Mouse (Mus musculus): ENCODE data around the gene Mucl1.
"Not testable (repeated sequence)": the region's sequence is repeated elsewhere in the genome, so short reads cannot be mapped to it uniquely, and the experiment has no call there.

- TF ChIP-seq POLR2A (IDR thresholded peaks at IDR 0.05; ENCODE audit: low read depth, low read length); CTCF (IDR thresholded peaks at IDR 0.05; ENCODE audit: borderline replicate concordance, insufficient read depth, low read length): not testable (repeated sequence)
Observed at GRCm38 (mm10) chr15:103716861-103717260, 38.4 kb downstream of the Mucl1 start.
